Mouse (Mus musculus) left cerebral cortex, adult 18-20 months (tissue): ENCODE measurements around the gene Cinp. TPM values are rescaled to one million over a fixed set of nuclear protein-coding genes. Genes with fewer than 3 reads are reported as not detected.
A peak's percentile ranks its signal among the peaks of the same experiment; 100 is the strongest.
"Not testable (repeated sequence)": the region's sequence is repeated elsewhere in the genome, so short reads cannot be mapped to it uniquely, and the experiment has no call there.

Experiments
- DNase-seq, 2 experiments: peaks; one replicate each; pipeline ENCODE4 v3.0.0; 2021 to 2022; ENCODE audit warnings: low spot score in 2 of 2, mixed read lengths in 1 of 2
- total RNA-seq, 2 experiments: library from RNA; stranded (reverse); gene quantifications; 2 replicates each; pipeline ENCODE4 v1.2.3; 2021

Cinp gene
- total RNA-seq, 2 experiments from 2014 or later: 89.6 to 93.8 TPM

GRCm38 (mm10) chr12:110864008-110864407 lies 24.9 kb downstream of the Cinp start:
- no peak for DNase-seq

GRCm38 (mm10) chr12:110861256-110861655 lies 27.7 kb downstream of the Cinp start:
- DNase-seq: peak in 1 of 2 experiments; percentile 40

GRCm38 (mm10) chr12:110860293-110860692 lies 28.7 kb downstream of the Cinp start:
- no peak for DNase-seq

GRCm38 (mm10) chr12:110858681-110859080 lies 30.3 kb downstream of the Cinp start:
- not testable (repeated sequence) for DNase-seq

GRCm38 (mm10) chr12:110857196-110857595 lies 31.7 kb downstream of the Cinp start:
- no peak for DNase-seq

GRCm38 (mm10) chr12:110854786-110855737 lies 33.9 kb downstream of the Cinp start:
- DNase-seq: no peak

GRCm38 (mm10) chr12:110851923-110852322 lies 37.0 kb downstream of the Cinp start:
- no peak for DNase-seq

- DNase-seq: no peak
Observed at GRCm38 (mm10) chr12:110851414-110851813, 37.5 kb downstream of the Cinp start.

GRCm38 (mm10) chr12:110850929-110851256 lies 38.1 kb downstream of the Cinp start:
- no peak for DNase-seq

GRCm38 (mm10) chr12:110850010-110850928 lies 38.7 kb downstream of the Cinp start, which contains the start of gene Zfp839:
TSS of gene Zfp839 (plus strand) at chr12:110850253.
- peak; percentile 88 to 90 for DNase-seq

GRCm38 (mm10) chr12:110846191-110846765 lies 42.7 kb downstream of the Cinp start:
- DNase-seq: no peak

- peak; percentile 77 to 80 for DNase-seq
Observed at GRCm38 (mm10) chr12:110845131-110845880, 43.6 kb downstream of the Cinp start.

- no peak for DNase-seq
Observed at GRCm38 (mm10) chr12:110844227-110845130, 44.5 kb downstream of the Cinp start.

GRCm38 (mm10) chr12:110843194-110844048 lies 45.5 kb downstream of the Cinp start:
- peak; percentile 86 to 88 for DNase-seq

- DNase-seq: no peak
Observed at GRCm38 (mm10) chr12:110841731-110842493, 47.0 kb downstream of the Cinp start.

GRCm38 (mm10) chr12:110840348-110841198 lies 48.4 kb downstream of the Cinp start, which contains the start of gene Mok:
TSS of gene Mok (minus strand) at chr12:110840939.
- peak; percentile 96 to 97 for DNase-seq

- DNase-seq: no peak
Observed at GRCm38 (mm10) chr12:110837850-110838249, 51.1 kb downstream of the Cinp start.
